Mouse (Mus musculus): ENCODE results near the gene Tubgcp2.

Gene Tubgcp2

GRCm38 (mm10) chr7:140048361-140049114 lies 12.1 kb upstream of the Tubgcp2 start, which contains the start of gene Msx3:
TSS of gene Msx3 (minus strand) at chr7:140049089.
- in situ Hi-C loops (cut with MseI, MboI), result no loop called here

GRCm38 (mm10) chr7:140047811-140048311 lies 11.4 kb upstream of the Tubgcp2 start:
- in situ Hi-C loops (cut with MseI, MboI), result no loop called here

DNA sequence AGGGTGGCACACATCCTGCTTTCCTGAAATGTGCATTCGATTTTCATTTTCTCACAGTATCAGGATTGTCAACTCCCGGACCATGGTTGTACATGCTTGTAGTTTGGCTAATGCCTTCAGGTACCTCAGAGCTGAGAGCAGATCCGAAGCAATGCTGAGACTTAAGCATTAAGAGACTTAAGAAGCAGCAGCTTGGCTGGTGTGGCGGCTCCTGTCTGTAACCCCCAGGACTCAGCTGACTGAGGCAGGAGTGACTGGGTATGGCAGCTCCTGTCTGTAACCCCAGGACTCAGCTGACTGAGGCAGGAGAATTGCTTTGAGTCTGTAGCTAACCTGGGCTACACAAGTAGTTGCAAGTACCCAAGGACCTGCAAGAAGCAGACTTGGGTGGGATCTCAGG lies 9.1 kb upstream of the Tubgcp2 start:
- in situ Hi-C loops (cut with MseI, MboI), result no loop called here

DNA sequence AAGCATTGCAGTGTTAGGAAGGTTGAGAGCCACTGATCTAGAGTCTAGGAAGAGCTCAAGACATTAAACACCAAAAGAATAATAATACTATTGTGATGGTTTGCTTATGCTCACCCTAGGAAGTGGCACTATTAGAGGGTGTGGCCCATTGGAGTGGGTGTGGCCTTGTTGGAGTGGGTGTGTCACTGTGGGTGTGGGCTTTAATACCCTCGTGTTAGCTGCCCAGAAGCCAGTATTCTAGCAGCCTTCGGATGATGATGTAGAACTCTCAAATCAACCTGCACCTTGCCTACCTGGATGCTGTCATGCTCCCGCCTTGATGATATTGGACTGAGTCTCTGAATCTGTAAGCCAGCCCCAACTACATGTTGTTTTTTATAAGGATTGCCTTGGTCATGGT lies 6.3 kb upstream of the Tubgcp2 start:
- in situ Hi-C loops (cut with MseI, MboI), result loop anchor here in 1 of 2 experiments (5.0 kb wide), 1 partner anchor 45 kb away; no protein-coding TSS in a partner anchor

DNA sequence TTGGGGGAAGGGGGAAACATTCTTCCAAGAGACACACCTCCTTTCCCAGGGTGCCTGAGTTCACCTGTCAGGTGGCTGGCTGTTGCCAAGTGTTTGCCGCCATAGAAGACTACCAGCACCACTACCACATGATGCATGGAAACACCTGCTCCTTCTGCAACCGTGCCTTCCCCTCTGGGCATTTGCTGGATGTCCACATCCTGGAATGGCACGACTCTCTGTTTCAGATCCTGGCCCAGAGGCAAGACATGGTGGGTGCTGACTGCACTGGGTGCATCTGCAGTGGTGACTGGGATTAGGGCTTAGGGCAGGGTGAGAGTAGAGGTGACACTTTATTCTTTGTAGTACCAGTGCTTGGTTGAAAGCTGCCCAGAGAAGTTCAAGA lies 694 bp upstream of the Tubgcp2 start:
- in situ Hi-C loops (cut with MseI, MboI), result no loop called here

DNA sequence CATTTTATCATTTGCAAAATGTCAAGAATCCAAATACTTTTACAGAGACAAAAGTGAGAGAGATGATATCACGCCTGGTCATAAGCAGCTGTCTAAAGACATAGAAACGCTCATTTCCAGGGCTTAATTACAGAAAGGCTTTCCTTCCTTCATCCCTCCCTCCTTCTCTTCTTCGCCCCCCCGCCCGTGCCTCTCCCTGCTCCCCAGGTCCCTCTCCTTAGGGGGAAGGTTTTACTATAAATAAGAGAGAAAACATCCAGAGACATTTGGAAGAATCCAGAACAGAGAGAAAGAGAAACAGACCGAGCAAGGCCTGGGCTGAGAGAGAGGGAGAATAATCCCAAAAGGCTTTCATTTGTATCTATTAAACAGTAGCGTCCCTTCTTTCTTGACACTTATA lies 1.0 kb downstream of the Tubgcp2 start:
- in situ Hi-C loops (cut with MseI, MboI), result no loop called here

DNA sequence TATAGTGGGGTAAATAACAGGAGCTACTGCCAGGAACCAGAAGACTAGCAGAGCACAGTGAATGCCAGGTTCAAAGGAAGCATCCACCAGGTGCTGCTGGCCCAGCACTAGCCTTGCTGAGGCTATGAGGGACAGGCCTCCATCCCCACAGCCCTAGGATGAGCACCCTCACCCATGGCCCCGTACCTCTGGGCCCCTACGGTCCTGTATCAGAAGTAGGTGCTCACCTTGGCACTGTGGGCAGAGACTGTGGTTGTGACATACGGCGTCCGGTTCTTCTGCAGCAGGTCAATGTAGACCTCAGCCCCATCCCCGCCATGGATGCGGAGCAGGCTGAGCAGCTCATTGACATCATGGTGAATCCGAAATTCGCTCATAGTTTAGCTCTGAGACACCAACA lies 3.1 kb downstream of the Tubgcp2 start:
- in situ Hi-C loops (cut with MseI, MboI), result loop anchor here in 1 of 2 experiments (5.0 kb wide), 1 partner anchor 36 kb away; no protein-coding TSS in a partner anchor

DNA sequence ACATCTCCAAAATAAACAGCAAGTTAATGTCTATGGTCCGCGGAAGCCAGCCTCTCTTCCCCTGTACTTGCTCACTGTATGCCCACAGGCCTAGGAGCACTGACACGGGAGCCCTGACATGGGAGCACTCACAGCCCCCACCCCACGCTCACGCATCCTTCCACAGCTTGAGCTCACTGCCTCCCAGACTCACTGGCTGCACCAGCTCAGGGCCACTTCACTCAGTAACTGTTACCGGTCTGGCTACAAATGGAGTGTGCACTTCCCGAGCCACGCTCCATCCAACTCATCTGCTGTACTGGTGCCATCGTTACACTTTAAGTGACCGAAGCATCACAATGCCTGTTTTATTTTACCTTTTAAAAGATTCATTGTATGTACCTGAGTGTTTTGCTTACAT lies 4.1 kb downstream of the Tubgcp2 start:
- in situ Hi-C loops (cut with MseI, MboI), result loop anchor here in 1 of 2 experiments (5.0 kb wide), 1 partner anchor 35 kb away; no protein-coding TSS in a partner anchor

- in situ Hi-C loops (cut with MseI, MboI), result loop anchor here in 1 of 2 experiments (5.0 kb wide), 1 partner anchor 34 kb away; no protein-coding TSS in a partner anchor
Observed at GRCm38 (mm10) chr7:140031771-140032170, 4.7 kb downstream of the Tubgcp2 start.

DNA sequence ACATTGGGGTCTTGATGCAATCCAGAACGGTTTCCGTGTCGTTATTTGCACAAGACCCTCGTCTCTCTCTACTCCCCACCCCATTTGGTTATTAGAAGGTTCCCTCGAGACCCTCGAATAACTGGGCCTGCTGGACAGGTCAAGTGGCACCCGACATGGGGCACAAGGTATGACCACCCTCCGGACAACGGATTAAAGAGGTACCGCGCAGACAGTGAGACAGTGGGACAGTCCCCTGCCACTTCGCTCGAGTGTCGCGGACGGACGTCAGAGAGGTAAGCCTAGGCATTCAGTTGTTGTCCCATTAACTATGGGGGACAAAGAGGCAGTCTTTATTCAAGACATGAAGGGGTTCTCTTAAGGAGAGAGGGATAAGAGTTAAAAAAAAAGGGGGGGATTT lies 25.1 kb downstream of the Tubgcp2 start:
- in situ Hi-C loops (cut with MseI, MboI), result no loop called here

- in situ Hi-C loops (cut with MseI, MboI), result no loop called here
Observed at GRCm38 (mm10) chr7:140007781-140008180, 28.7 kb downstream of the Tubgcp2 start.

DNA sequence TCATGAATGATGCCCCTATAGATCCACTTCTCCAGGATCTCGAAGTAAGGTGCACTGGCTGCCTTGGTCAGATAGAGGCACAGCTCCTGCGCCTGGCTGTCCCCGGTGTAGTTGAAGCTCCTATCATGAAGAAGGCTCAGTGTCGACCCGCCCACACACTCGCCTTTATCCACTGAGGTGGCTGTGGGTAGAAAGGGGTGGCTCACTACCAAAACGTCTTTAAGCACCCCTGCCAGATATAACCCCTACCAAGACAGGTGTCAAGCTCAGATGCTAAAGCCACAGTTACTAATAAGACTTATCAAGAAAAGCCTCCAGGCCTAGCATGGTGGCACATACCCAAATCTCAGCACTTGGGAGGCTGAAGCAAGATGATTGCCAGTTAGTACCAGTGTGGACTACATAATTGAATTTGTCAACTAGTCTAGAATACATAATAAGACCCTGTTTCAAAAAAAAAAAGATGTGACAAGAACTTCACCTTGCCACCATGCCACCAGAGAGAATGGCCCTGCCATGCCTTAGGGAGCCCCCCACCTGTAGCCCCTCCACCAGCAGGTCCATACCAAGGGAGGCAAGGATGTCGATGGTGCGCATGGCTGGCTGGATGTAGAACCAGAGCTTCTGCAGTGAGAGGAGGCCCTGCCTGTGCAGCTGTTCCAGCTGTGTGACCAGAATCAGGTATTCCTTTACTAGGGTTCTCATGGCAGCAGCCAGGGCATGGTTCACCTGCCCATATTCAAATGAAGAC lies 29.4 kb downstream of the Tubgcp2 start:
- in situ Hi-C loops (cut with MseI, MboI), result no loop called here

- in situ Hi-C loops (cut with MseI, MboI), result no loop called here
Observed at GRCm38 (mm10) chr7:140004666-140005065, 31.8 kb downstream of the Tubgcp2 start.

- in situ Hi-C loops (cut with MseI, MboI), result no loop called here
Observed at GRCm38 (mm10) chr7:140001086-140001740, 35.3 kb downstream of the Tubgcp2 start.

DNA sequence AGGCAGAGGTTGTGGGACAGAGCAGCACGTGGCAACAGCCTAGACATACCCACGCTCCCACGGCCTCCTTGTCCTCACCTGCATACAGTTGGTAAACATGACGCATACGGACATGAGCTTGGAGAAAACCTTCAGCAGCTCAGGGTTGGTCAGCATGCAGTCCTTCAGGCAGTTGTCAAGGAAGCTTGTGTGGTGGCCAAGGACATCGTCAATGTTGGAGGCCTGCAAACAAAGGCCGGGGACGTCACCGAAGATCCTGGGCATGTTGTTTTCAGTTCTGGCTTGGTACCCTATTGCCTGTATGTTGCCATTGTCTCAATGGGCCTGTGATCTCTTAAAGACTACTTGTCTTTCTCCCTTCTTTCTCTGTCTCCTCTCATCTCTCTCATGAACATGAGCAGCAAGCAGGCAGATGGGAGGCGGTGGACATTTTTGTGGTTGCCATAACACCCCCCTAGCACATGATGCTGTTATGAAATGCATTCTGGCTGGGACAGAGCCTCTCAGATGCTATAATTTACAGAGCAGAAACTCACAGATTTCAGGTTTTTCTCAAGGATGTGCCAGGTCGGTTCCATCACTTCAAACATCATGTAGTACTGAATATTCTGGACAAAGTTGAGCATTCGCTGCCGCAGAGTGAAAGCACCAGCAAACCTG lies 37.6 kb downstream of the Tubgcp2 start:
- in situ Hi-C loops (cut with MseI, MboI), result loop anchor here (5.0 to 10.0 kb wide), 3 partner anchors 33 to 94 kb away; no protein-coding TSS in a partner anchor

- in situ Hi-C loops (cut with MseI, MboI), result loop anchor here (5.0 to 10.0 kb wide), 3 partner anchors 38 to 90 kb away; no protein-coding TSS in a partner anchor
Observed at GRCm38 (mm10) chr7:139994676-139995075, 41.8 kb downstream of the Tubgcp2 start.

- in situ Hi-C loops (cut with MseI, MboI), result loop anchor here in 1 of 2 experiments (10.0 kb wide), 1 partner anchor 89 kb away; no protein-coding TSS in a partner anchor
Observed at GRCm38 (mm10) chr7:139994202-139994601, 42.3 kb downstream of the Tubgcp2 start.

GRCm38 (mm10) chr7:139993532-139993931 lies 42.9 kb downstream of the Tubgcp2 start:
- in situ Hi-C loops (cut with MseI, MboI), result loop anchor here in 1 of 2 experiments (10.0 kb wide), 1 partner anchor 89 kb away; no protein-coding TSS in a partner anchor

GRCm38 (mm10) chr7:139992406-139992805 lies 44.1 kb downstream of the Tubgcp2 start, which contains the start of gene Adam8:
TSS of gene Adam8 (minus strand) at chr7:139992562.
- in situ Hi-C loops (cut with MseI, MboI), result loop anchor here in 1 of 2 experiments (10.0 kb wide), 1 partner anchor 88 kb away; no protein-coding TSS in a partner anchor

DNA sequence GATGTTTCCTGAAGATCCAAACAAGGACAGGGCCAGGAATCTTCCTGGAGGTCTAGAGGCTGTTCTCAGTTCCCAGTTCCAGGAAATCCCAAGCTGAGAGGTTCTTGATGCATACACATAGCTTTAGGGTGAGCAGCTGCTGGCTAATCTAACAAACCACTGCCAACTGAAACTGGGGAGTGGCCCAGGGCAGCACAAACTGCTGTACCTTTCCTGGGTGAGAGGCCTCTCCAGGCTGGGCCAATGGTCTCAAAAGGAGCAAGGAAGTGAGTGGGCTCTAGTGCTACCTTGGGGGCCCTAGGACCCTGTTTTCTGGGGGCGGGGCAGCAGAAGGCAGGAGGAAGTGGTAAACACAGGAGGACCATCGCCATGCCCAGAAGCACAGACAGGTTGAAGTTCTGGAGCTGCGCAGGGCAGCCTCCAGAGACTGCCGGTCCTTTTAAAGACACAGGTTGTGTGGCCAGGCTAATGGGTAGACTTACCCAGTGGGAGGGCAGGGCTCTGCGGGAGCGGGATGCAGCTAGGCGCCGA lies 45.5 kb downstream of the Tubgcp2 start:
- in situ Hi-C loops (cut with MseI, MboI), result loop anchor here in 1 of 2 experiments (10.0 kb wide), 1 partner anchor 86 kb away; no protein-coding TSS in a partner anchor
